Mouse (Mus musculus): ENCODE measurements around the gene Rapsn. TPM values are rescaled to one million over a fixed set of nuclear protein-coding genes. Genes with fewer than 3 reads are reported as not detected.

Gene Rapsn
- 0.55 TPM for polyA plus RNA-seq (2015; fragmentation: Illumina TruSeq; extraction: RNeasy Lipid Tissue Mini Kit (QIAGEN cat#74804); ENCODE audit: low read depth, low replicate concordance)

DNA sequence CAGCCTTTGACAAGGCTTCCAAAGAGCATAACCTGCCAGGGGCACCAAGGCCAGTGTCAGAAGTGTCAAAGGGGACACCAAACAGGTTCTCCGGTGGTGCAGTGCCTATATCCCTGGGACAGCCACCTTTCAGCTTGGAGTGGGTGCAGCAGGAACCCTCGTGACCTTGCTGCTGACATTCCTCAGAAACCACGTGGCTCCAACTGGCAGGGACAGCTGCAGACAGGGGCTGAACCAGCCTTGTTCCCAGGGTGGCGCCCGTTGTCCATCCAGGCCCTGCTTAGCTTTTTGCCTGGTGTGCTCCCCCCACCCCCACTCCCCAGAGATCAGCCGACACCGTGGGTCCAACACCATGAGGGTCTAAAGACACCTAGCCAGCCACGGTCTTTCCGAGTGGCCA, at the start of gene Rapsn:
Gene Rapsn (plus strand): TSS at position 236 of the 400 bp plus-strand sequence.

DNA sequence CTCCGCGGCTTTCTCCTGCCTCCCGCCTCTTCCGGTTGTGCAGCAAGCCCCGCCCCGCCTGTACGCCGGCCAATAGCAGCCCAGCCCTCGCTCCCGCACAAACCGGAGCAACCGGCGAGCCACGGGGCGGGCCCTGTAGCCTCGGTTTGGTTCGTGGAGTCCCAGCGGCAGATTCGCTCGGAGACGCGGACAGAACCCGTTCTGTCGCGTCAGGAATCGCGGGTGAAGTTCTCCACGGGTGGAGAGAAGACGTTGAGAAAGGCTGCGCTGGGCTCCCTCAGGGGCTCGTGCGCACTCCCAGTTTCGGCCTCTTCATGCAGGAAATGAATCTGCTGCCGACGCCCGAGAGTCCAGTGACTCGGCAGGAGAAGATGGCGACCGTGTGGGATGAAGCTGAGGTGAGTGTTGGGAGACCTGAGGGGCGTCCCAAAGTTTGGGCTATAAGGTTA, 18.5 kb downstream of the Rapsn start, which contains the start of gene Psmc3:
Gene Psmc3 (plus strand): TSS at position 76 of the 449 bp plus-strand sequence.

DNA sequence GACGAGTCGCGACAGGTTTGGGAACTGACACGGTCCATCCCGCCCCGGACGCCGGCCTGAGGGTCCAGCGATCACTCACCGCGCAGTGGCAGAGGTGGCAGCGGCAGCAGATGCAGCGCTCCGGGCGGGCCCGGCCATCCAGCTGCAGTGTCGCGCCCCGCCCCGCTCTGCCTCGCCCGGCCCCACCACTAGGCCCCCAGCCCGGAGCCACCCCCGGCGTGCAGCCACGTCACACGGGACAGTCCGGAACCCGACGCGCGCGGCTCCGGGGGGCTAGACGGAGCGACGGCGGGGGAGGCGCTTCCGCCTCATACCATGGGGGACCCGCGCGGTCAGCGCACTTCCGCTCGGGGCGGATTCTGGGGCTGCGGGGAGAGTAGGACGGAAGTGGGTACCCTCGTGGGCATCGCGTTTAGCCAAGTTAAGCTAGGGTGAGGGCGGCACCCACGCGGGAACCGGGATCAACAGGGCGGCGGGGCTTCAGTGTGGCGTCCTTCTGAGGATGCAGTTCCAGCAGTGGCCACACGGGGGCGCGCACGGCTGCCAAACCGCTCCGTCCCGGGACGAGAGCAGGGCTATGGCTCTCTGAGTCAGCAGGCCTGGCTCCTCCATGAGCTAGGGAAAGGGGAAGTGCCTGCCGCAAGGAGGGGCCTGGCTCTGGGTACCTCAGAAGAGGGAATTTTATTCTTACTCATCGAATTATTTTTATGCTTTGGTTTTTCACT, 34.8 kb downstream of the Rapsn start, which contains the start of gene Slc39a13:
Gene Slc39a13 (minus strand): TSS at position 342 of the 725 bp plus-strand sequence.

DNA sequence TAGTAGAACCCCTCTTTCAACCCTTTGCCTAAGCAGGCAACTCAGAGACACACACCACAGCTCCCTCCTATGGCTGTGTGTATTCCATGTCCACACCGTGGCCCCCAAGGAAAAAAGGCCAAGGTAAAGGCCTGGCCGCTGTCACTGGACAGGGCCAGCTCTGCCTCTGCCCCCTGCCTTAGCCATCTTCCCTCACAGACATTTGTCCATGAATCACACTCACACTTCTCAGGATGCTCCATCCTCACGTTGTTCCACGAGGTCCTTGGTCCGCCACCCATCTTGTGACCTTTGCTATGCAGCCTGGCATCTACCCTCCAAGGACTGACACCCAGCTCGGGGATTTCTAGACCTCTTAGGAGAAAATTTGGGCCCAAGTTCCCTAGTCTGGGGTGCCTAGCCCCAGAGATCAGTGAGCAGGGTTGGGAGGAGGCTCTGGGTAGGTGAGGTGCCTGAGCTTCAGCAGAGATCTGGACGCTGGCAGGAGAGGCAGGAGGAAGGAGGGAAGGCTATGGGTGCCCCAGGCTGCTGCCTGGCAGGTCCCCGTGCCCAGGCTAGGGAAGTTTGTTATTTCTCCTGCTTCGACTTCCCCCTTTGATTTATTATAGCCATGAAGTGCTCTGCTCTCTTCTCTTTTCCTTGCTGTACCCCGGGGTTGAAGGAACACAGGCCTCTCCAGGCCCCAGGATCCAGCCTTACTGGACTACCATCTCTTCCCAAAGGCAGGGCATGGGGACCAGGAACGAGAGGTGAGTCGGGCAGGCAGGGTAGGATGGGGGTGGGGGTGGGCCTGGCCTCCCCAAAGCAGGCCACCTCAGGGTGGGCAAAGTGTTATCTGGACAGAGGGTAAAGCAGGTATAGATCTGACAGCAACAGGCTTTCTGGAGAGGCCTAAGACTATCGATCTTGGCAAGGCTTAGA, 46.6 kb downstream of the Rapsn start, which contains the start of gene Spi1:
Gene Spi1 (plus strand): TSS at position 616 of the 921 bp plus-strand sequence.

Other genes starting within 250 kb of the Rapsn start
- 167 TPM for gene Mtch2, start 188.5 kb upstream of the Rapsn start, polyA plus RNA-seq (2015; fragmentation: Illumina TruSeq; extraction: RNeasy Lipid Tissue Mini Kit (QIAGEN cat#74804); ENCODE audit: low read depth, low replicate concordance)
- gene C1qtnf4, start 149.8 kb upstream of the Rapsn start, polyA plus RNA-seq (2015; fragmentation: Illumina TruSeq; extraction: RNeasy Lipid Tissue Mini Kit (QIAGEN cat#74804); ENCODE audit: low read depth, low replicate concordance), result 109 TPM
- gene Kbtbd4, start 130.9 kb upstream of the Rapsn start, polyA plus RNA-seq (2015; fragmentation: Illumina TruSeq; extraction: RNeasy Lipid Tissue Mini Kit (QIAGEN cat#74804); ENCODE audit: low read depth, low replicate concordance), result 34.2 TPM
- gene Ndufs3, start 130.8 kb upstream of the Rapsn start, polyA plus RNA-seq (2015; fragmentation: Illumina TruSeq; extraction: RNeasy Lipid Tissue Mini Kit (QIAGEN cat#74804); ENCODE audit: low read depth, low replicate concordance), result 281 TPM
- 74.4 TPM for gene Celf1, start 95.2 kb upstream of the Rapsn start, polyA plus RNA-seq (2015; fragmentation: Illumina TruSeq; extraction: RNeasy Lipid Tissue Mini Kit (QIAGEN cat#74804); ENCODE audit: low read depth, low replicate concordance)
- 244 TPM for gene Psmc3, start 18.4 kb downstream of the Rapsn start, polyA plus RNA-seq (2015; fragmentation: Illumina TruSeq; extraction: RNeasy Lipid Tissue Mini Kit (QIAGEN cat#74804); ENCODE audit: low read depth, low replicate concordance)
- 28.8 TPM for gene Slc39a13, start 34.8 kb downstream of the Rapsn start, polyA plus RNA-seq (2015; fragmentation: Illumina TruSeq; extraction: RNeasy Lipid Tissue Mini Kit (QIAGEN cat#74804); ENCODE audit: low read depth, low replicate concordance)
- 3.6 TPM for gene Spi1, start 46.8 kb downstream of the Rapsn start, polyA plus RNA-seq (2015; fragmentation: Illumina TruSeq; extraction: RNeasy Lipid Tissue Mini Kit (QIAGEN cat#74804); ENCODE audit: low read depth, low replicate concordance)
- gene Mybpc3, start 82.5 kb downstream of the Rapsn start, polyA plus RNA-seq (2015; fragmentation: Illumina TruSeq; extraction: RNeasy Lipid Tissue Mini Kit (QIAGEN cat#74804); ENCODE audit: low read depth, low replicate concordance), result 0.30 TPM
- gene Madd, start 148.2 kb downstream of the Rapsn start, polyA plus RNA-seq (2015; fragmentation: Illumina TruSeq; extraction: RNeasy Lipid Tissue Mini Kit (QIAGEN cat#74804); ENCODE audit: low read depth, low replicate concordance), result 106 TPM
- 4.3 TPM for gene Nr1h3, start 167.2 kb downstream of the Rapsn start, polyA plus RNA-seq (2015; fragmentation: Illumina TruSeq; extraction: RNeasy Lipid Tissue Mini Kit (QIAGEN cat#74804); ENCODE audit: low read depth, low replicate concordance)
- 48.5 TPM for gene Acp2, start 167.3 kb downstream of the Rapsn start, polyA plus RNA-seq (2015; fragmentation: Illumina TruSeq; extraction: RNeasy Lipid Tissue Mini Kit (QIAGEN cat#74804); ENCODE audit: low read depth, low replicate concordance)
- gene Ddb2, start 201.4 kb downstream of the Rapsn start, polyA plus RNA-seq (2015; fragmentation: Illumina TruSeq; extraction: RNeasy Lipid Tissue Mini Kit (QIAGEN cat#74804); ENCODE audit: low read depth, low replicate concordance), result 20.8 TPM
- gene Pacsin3, start 220.3 kb downstream of the Rapsn start, polyA plus RNA-seq (2015; fragmentation: Illumina TruSeq; extraction: RNeasy Lipid Tissue Mini Kit (QIAGEN cat#74804); ENCODE audit: low read depth, low replicate concordance), result 46.7 TPM
- 60.7 TPM for gene Arfgap2, start 229.4 kb downstream of the Rapsn start, polyA plus RNA-seq (2015; fragmentation: Illumina TruSeq; extraction: RNeasy Lipid Tissue Mini Kit (QIAGEN cat#74804); ENCODE audit: low read depth, low replicate concordance)